22 mouse cellular contexts compared by ENCODE assay signal in genomic region chr4:53621084-53621483, GRCm38 (mm10). TPM values are rescaled to one million over a fixed set of nuclear protein-coding genes. Genes with fewer than 3 reads are reported as not detected.
A peak's percentile ranks its signal among the peaks of the same experiment; 100 is the strongest.
DNase-seq lines count a peak whose midpoint lies in the region; ATAC-seq and TF ChIP-seq lines count a peak whose summit lies in the region.
"Had no signal": no experiment of that assay in that cellular context is flagged by ENCODE, and none has a peak within 500 bp of the region (broad histone marks: within the 10 kb centered on the region; RNA-seq: fewer than 3 reads in every experiment).

No protein-coding gene starts in this region.

- H3K27me3 ChIP-seq in kidney, embryonic 16.5 days (ENCODE audit: insufficient read depth, low read length): no peaks in the 10 kb centered on the region
- no peaks in the 10 kb centered on the region for H3K27me3 ChIP-seq in intestine, postnatal 0 days (replicated peaks; ENCODE audit: control insufficient read depth, insufficient read depth, low read length)
- no peaks in the 10 kb centered on the region for H3K27me3 ChIP-seq in forebrain, embryonic 14.5 days (replicated peaks; ENCODE audit: control insufficient read depth, insufficient read depth, low read length)
- H3K27me3 ChIP-seq: embryonic facial prominence, embryonic 15.5 days; forebrain, embryonic 15.5 days; heart, embryonic 15.5 days; Patski had no signal

- no peak overlapping the region for H3K9ac ChIP-seq in kidney, embryonic 16.5 days (replicated peaks; ENCODE audit: low read length)
- no peak overlapping the region for H3K9ac ChIP-seq in intestine, postnatal 0 days (ENCODE audit: low read depth, low read length)
- no peak overlapping the region for H3K9ac ChIP-seq in forebrain, embryonic 14.5 days (ENCODE audit: low read length)
- H3K9ac ChIP-seq: embryonic facial prominence, embryonic 15.5 days; forebrain, embryonic 15.5 days; heart, embryonic 15.5 days; hindbrain, embryonic 14.5 days had no signal

- H3K4me3 ChIP-seq in kidney, embryonic 16.5 days (ENCODE audit: low read length): no peak overlapping the region
- no peak overlapping the region for H3K4me3 ChIP-seq in intestine, postnatal 0 days (ENCODE audit: low read depth, low read length)
- no peak overlapping the region for H3K4me3 ChIP-seq in forebrain, embryonic 14.5 days (ENCODE audit: low read depth, low read length)
- H3K4me3 ChIP-seq: embryonic facial prominence, embryonic 15.5 days; erythroblast, embryonic 14.5 days; forebrain, embryonic 10.5 days; forebrain, embryonic 15.5 days; heart, adult 2 months; heart, embryonic 15.5 days had no signal

- TF ChIP-seq CTCF in intestine, postnatal 0 days (IDR thresholded peaks at IDR 0.05; ENCODE audit: low read depth): no peak

- no peaks in the 10 kb centered on the region for H3K36me3 ChIP-seq in kidney, embryonic 16.5 days (ENCODE audit: insufficient read depth, low read length)
- no peaks in the 10 kb centered on the region for H3K36me3 ChIP-seq in intestine, postnatal 0 days (ENCODE audit: control insufficient read depth, insufficient read depth)
- no peaks in the 10 kb centered on the region for H3K36me3 ChIP-seq in forebrain, embryonic 14.5 days (ENCODE audit: control insufficient read depth, insufficient read depth, low read length)
- H3K36me3 ChIP-seq: embryonic facial prominence, embryonic 15.5 days; forebrain, embryonic 10.5 days; forebrain, embryonic 15.5 days; heart, embryonic 15.5 days had no signal

- no peaks in the 10 kb centered on the region for H3K9me3 ChIP-seq in kidney, embryonic 16.5 days (ENCODE audit: low read length)
- no peaks in the 10 kb centered on the region for H3K9me3 ChIP-seq in intestine, postnatal 0 days (ENCODE audit: control insufficient read depth)
- no peaks in the 10 kb centered on the region for H3K9me3 ChIP-seq in forebrain, embryonic 14.5 days (replicated peaks; ENCODE audit: control insufficient read depth, low read length)
- H3K9me3 ChIP-seq: embryonic facial prominence, embryonic 15.5 days; forebrain, embryonic 10.5 days; forebrain, embryonic 15.5 days; heart, embryonic 15.5 days had no signal

- ATAC-seq in kidney, embryonic 16.5 days (ENCODE audit: low FRiP score, low TSS enrichment): no peak
- ATAC-seq in intestine, postnatal 0 days: 0 out of 2 replicates have a peak, but pooled peaks have one; percentile 13
- no peak for ATAC-seq in forebrain, embryonic 14.5 days
- ATAC-seq: activated CD4-positive, CD25-positive, alpha-beta regulatory T cell, adult 4 months; forebrain, embryonic 15.5 days; Patski had no signal

- H3K27ac ChIP-seq in kidney, embryonic 16.5 days (ENCODE audit: low read length): peak overlapping the region; percentile 69
- no peak overlapping the region for H3K27ac ChIP-seq in intestine, postnatal 0 days (ENCODE audit: low read depth, low read length)
- no peak overlapping the region for H3K27ac ChIP-seq in forebrain, embryonic 14.5 days (ENCODE audit: low read depth, low read length)
- H3K27ac ChIP-seq: embryonic facial prominence, embryonic 15.5 days; forebrain, embryonic 10.5 days; forebrain, embryonic 15.5 days; heart, adult 2 months; heart, embryonic 15.5 days; hindbrain, embryonic 14.5 days had no signal

- WGBS in kidney, embryonic 16.5 days: 23% methylated on average over 6 of the region's 6 CpGs
- 46% methylated on average over 6 of the region's 6 CpGs for WGBS in intestine, postnatal 0 days
- 89% methylated on average over 6 of the region's 6 CpGs for WGBS in forebrain, embryonic 14.5 days

- peaks cover 14% of the 10 kb centered on the region for H3K4me1 ChIP-seq in kidney, embryonic 16.5 days (ENCODE audit: insufficient read depth, low read length)
- H3K4me1 ChIP-seq in intestine, postnatal 0 days (replicated peaks; ENCODE audit: control insufficient read depth, insufficient read depth, low read length): no peaks in the 10 kb centered on the region
- H3K4me1 ChIP-seq in forebrain, embryonic 14.5 days (ENCODE audit: control insufficient read depth, insufficient read depth, low read length): peaks cover 10% of the 10 kb centered on the region
- H3K4me1 ChIP-seq: embryonic facial prominence, embryonic 15.5 days had no signal

- peak; percentile 7 for DNase-seq in kidney, adult 11 months
- DNase-seq in kidney, postnatal 14 days: no peak
- no peak for DNase-seq in kidney, postnatal 10 days
- no peak for DNase-seq in cerebellum, adult 11 months
- DNase-seq in forebrain, embryonic 14.5 days (ENCODE audit: low spot score): no peak
- DNase-seq: adrenal gland, postnatal 25 days; cerebellum, adult 2 months; cerebellum, postnatal 10 days; gastrocnemius, postnatal 10 days; heart, adult 2 months; heart, postnatal 14 days had no signal

- H3K4me2 ChIP-seq in kidney, embryonic 16.5 days (replicated peaks; ENCODE audit: low read depth, low read length): no peak overlapping the region
- H3K4me2 ChIP-seq in intestine, postnatal 0 days (replicated peaks; ENCODE audit: low read depth): peak overlapping the region; percentile 31; the same call in 1 of the 2 replicates
- no peak overlapping the region for H3K4me2 ChIP-seq in forebrain, embryonic 14.5 days (ENCODE audit: low read length)
- H3K4me2 ChIP-seq: embryonic facial prominence, embryonic 15.5 days; forebrain, embryonic 15.5 days; heart, embryonic 11.5 days; heart, embryonic 15.5 days; hindbrain, embryonic 14.5 days had no signal

RNA-seq across cellular contexts. Expression of gene Fsd1l, which starts 10.2 kb away (rescaled TPM):
- 8.4 and 8.8 TPM in 2 replicates for polyA plus RNA-seq in kidney, embryonic 16.5 days (2015; fragmentation: Nextera tagmentation; extraction: Ambion mirVana)
- 5.4 and 6.8 TPM in 2 replicates for polyA plus RNA-seq in intestine, postnatal 0 days (2015; fragmentation: Nextera tagmentation; extraction: Ambion mirVana)
- polyA plus RNA-seq in forebrain, embryonic 14.5 days (2014; fragmentation: Nextera tagmentation; extraction: Ambion mirVana): 24.0 and 36.6 TPM in 2 replicates
- polyA plus RNA-seq: erythroblast, embryonic 14.5 days had no signal
